17 mouse cellular contexts compared by ENCODE assay signal in genomic region chr12:106128944-106129724, GRCm38 (mm10).
DNase-seq lines count a peak whose midpoint lies in the region; ATAC-seq and TF ChIP-seq lines count a peak whose summit lies in the region.
"Had no signal": no experiment of that assay in that cellular context is flagged by ENCODE, and none has a peak within 500 bp of the region (broad histone marks: within the 10 kb centered on the region; RNA-seq: fewer than 3 reads in every experiment).

No protein-coding gene starts in this region.

- WGBS in midbrain, embryonic 14.5 days: 67% methylated on average over 23 of the region's 23 CpGs
- WGBS in midbrain, embryonic 11.5 days: 95% methylated on average over 23 of the region's 23 CpGs
- 47% methylated on average over 23 of the region's 23 CpGs for WGBS in forebrain, embryonic 16.5 days
- 57% methylated on average over 23 of the region's 23 CpGs for WGBS in hindbrain, postnatal 0 days
- 36% methylated on average over 23 of the region's 23 CpGs for WGBS in neural tube, embryonic 15.5 days

- TF ChIP-seq CTCF in hindbrain, postnatal 0 days (IDR thresholded peaks at IDR 0.05; ENCODE audit: low read depth): no peak

- no peaks in the 10 kb centered on the region for H3K9me3 ChIP-seq in midbrain, embryonic 14.5 days (ENCODE audit: control insufficient read depth, low read length)
- H3K9me3 ChIP-seq in midbrain, embryonic 11.5 days (ENCODE audit: control insufficient read depth, low read length): no peaks in the 10 kb centered on the region; the same call in 1 of the 2 replicates
- H3K9me3 ChIP-seq in forebrain, embryonic 16.5 days (ENCODE audit: control insufficient read depth, low read length): no peaks in the 10 kb centered on the region
- H3K9me3 ChIP-seq in hindbrain, postnatal 0 days (ENCODE audit: low read length): no peaks in the 10 kb centered on the region
- H3K9me3 ChIP-seq in neural tube, embryonic 15.5 days (replicated peaks): no peaks in the 10 kb centered on the region
- H3K9me3 ChIP-seq: embryonic facial prominence, embryonic 12.5 days; heart, embryonic 15.5 days; lung, embryonic 15.5 days had no signal

- peaks cover 4% of the 10 kb centered on the region; the same call in 1 of the 2 replicates for H3K4me1 ChIP-seq in midbrain, embryonic 14.5 days (ENCODE audit: control insufficient read depth, insufficient read depth, low read length)
- no peaks in the 10 kb centered on the region for H3K4me1 ChIP-seq in midbrain, embryonic 11.5 days (ENCODE audit: control insufficient read depth, insufficient read depth, low read length)
- peaks cover 28% of the 10 kb centered on the region for H3K4me1 ChIP-seq in forebrain, embryonic 16.5 days (replicated peaks; ENCODE audit: control insufficient read depth, insufficient read depth, low read length)
- H3K4me1 ChIP-seq in hindbrain, postnatal 0 days (ENCODE audit: insufficient read depth, low read length): 0 out of 2 replicates have a peak, but pooled peaks cover 4% of the 10 kb centered on the region
- peaks cover 27% of the 10 kb centered on the region for H3K4me1 ChIP-seq in neural tube, embryonic 15.5 days
- H3K4me1 ChIP-seq: embryonic facial prominence, embryonic 12.5 days; heart, embryonic 15.5 days; lung, embryonic 15.5 days had no signal

- no peak overlapping the region for H3K9ac ChIP-seq in midbrain, embryonic 14.5 days (replicated peaks; ENCODE audit: low read length)
- no peak overlapping the region for H3K9ac ChIP-seq in midbrain, embryonic 11.5 days (ENCODE audit: low read length)
- H3K9ac ChIP-seq in forebrain, embryonic 16.5 days (replicated peaks; ENCODE audit: low read depth, low read length): no peak overlapping the region
- no peak overlapping the region for H3K9ac ChIP-seq in hindbrain, postnatal 0 days (replicated peaks; ENCODE audit: low read length)
- no peak overlapping the region for H3K9ac ChIP-seq in neural tube, embryonic 15.5 days (replicated peaks)
- H3K9ac ChIP-seq: embryonic facial prominence, embryonic 12.5 days; heart, embryonic 15.5 days; limb, embryonic 13.5 days; liver, embryonic 14.5 days; lung, embryonic 15.5 days had no signal

- no peak overlapping the region for H3K4me2 ChIP-seq in midbrain, embryonic 14.5 days (ENCODE audit: low read length)
- H3K4me2 ChIP-seq in midbrain, embryonic 11.5 days: no peak overlapping the region
- H3K4me2 ChIP-seq in forebrain, embryonic 16.5 days (ENCODE audit: low read length): no peak overlapping the region
- no peak overlapping the region for H3K4me2 ChIP-seq in hindbrain, postnatal 0 days (ENCODE audit: low read depth, low read length)
- H3K4me2 ChIP-seq in neural tube, embryonic 15.5 days: no peak overlapping the region
- H3K4me2 ChIP-seq: embryonic facial prominence, embryonic 12.5 days; heart, embryonic 15.5 days; limb, embryonic 13.5 days; lung, embryonic 15.5 days had no signal

- H3K27me3 ChIP-seq in midbrain, embryonic 14.5 days (ENCODE audit: control insufficient read depth, insufficient read depth, low read length): no peaks in the 10 kb centered on the region
- H3K27me3 ChIP-seq in midbrain, embryonic 11.5 days (ENCODE audit: control insufficient read depth, insufficient read depth, low read length): no peaks in the 10 kb centered on the region
- H3K27me3 ChIP-seq in forebrain, embryonic 16.5 days (replicated peaks; ENCODE audit: control insufficient read depth, insufficient read depth, low read length): no peaks in the 10 kb centered on the region
- H3K27me3 ChIP-seq in hindbrain, postnatal 0 days (ENCODE audit: insufficient read depth, low read length): no peaks in the 10 kb centered on the region
- no peaks in the 10 kb centered on the region for H3K27me3 ChIP-seq in neural tube, embryonic 15.5 days (replicated peaks)
- H3K27me3 ChIP-seq: embryonic facial prominence, embryonic 12.5 days; heart, embryonic 15.5 days; limb, embryonic 13.5 days; lung, embryonic 15.5 days had no signal

- H3K36me3 ChIP-seq in midbrain, embryonic 14.5 days (ENCODE audit: control insufficient read depth, insufficient read depth, low read length): no peaks in the 10 kb centered on the region
- H3K36me3 ChIP-seq in midbrain, embryonic 11.5 days (ENCODE audit: control insufficient read depth, insufficient read depth, low read length): no peaks in the 10 kb centered on the region
- H3K36me3 ChIP-seq in forebrain, embryonic 16.5 days (ENCODE audit: control insufficient read depth, insufficient read depth): no peaks in the 10 kb centered on the region
- H3K36me3 ChIP-seq in hindbrain, postnatal 0 days (ENCODE audit: insufficient read depth, low read length): no peaks in the 10 kb centered on the region
- no peaks in the 10 kb centered on the region for H3K36me3 ChIP-seq in neural tube, embryonic 15.5 days
- H3K36me3 ChIP-seq: embryonic facial prominence, embryonic 12.5 days; heart, embryonic 15.5 days; limb, embryonic 13.5 days; lung, embryonic 15.5 days had no signal

- H3K4me3 ChIP-seq in midbrain, embryonic 14.5 days (replicated peaks; ENCODE audit: low read depth, low read length): no peak overlapping the region
- no peak overlapping the region for H3K4me3 ChIP-seq in midbrain, embryonic 11.5 days (ENCODE audit: low read depth, low read length)
- no peak overlapping the region for H3K4me3 ChIP-seq in forebrain, embryonic 16.5 days (replicated peaks; ENCODE audit: low read length)
- H3K4me3 ChIP-seq in hindbrain, postnatal 0 days (ENCODE audit: low read length): no peak overlapping the region
- no peak overlapping the region for H3K4me3 ChIP-seq in neural tube, embryonic 15.5 days (replicated peaks)
- H3K4me3 ChIP-seq: embryonic facial prominence, embryonic 12.5 days; erythroblast, embryonic 14.5 days; heart, embryonic 15.5 days; limb, embryonic 13.5 days; lung, embryonic 15.5 days had no signal

- peak; percentile 50 for ATAC-seq in midbrain, embryonic 14.5 days (ENCODE audit: low FRiP score, low TSS enrichment)
- no peak for ATAC-seq in midbrain, embryonic 11.5 days (ENCODE audit: low FRiP score)
- peak; percentile 79 for ATAC-seq in forebrain, embryonic 16.5 days
- peak; percentile 46; the same call in 1 of the 2 replicates for ATAC-seq in hindbrain, postnatal 0 days
- ATAC-seq in neural tube, embryonic 15.5 days (ENCODE audit: low FRiP score): peak; percentile 76
- ATAC-seq: intestine, postnatal 0 days had no signal

- DNase-seq in midbrain, embryonic 14.5 days: peak; percentile 74
- no peak for DNase-seq in midbrain, embryonic 11.5 days (ENCODE audit: low spot score, missing footprints)
- peak; percentile 43 for DNase-seq in hindbrain, postnatal 0 days (ENCODE audit: low spot score)
- no peak for DNase-seq in thymus, postnatal 36 days
- no peak for DNase-seq in left cerebral cortex, adult 11 months (ENCODE audit: low spot score)
- DNase-seq: gastrocnemius, postnatal 25 days; heart, postnatal 4 days; thymus, postnatal 14 days had no signal

- H3K27ac ChIP-seq in midbrain, embryonic 14.5 days (replicated peaks; ENCODE audit: low read depth, low read length): peak overlapping the region; percentile 78
- H3K27ac ChIP-seq in midbrain, embryonic 11.5 days (ENCODE audit: low read depth, low read length): no peak overlapping the region
- peak overlapping the region; percentile 96 for H3K27ac ChIP-seq in forebrain, embryonic 16.5 days (ENCODE audit: low read length)
- H3K27ac ChIP-seq in hindbrain, postnatal 0 days: no peak overlapping the region
- peak overlapping the region; percentile 69 for H3K27ac ChIP-seq in neural tube, embryonic 15.5 days (replicated peaks)
- H3K27ac ChIP-seq: embryonic facial prominence, embryonic 12.5 days; heart, embryonic 15.5 days; limb, embryonic 13.5 days; liver, embryonic 14.5 days; lung, embryonic 15.5 days had no signal

Comparison
In these comparisons a context has a peak if more than half of its experiments do, and no peak if none do; other contexts are left out.
1. DNase-seq: peak in midbrain, embryonic 14.5 days (single experiment) and hindbrain, postnatal 0 days (single experiment); none in midbrain, embryonic 11.5 days (single experiment), thymus, postnatal 36 days (0 of 2) and left cerebral cortex, adult 11 months (single experiment).
2. H3K27ac ChIP-seq: peak in midbrain, embryonic 14.5 days (single experiment), forebrain, embryonic 16.5 days (single experiment) and neural tube, embryonic 15.5 days (single experiment); none in midbrain, embryonic 11.5 days (single experiment) and hindbrain, postnatal 0 days (single experiment).